Mouse (Mus musculus) thymus, adult 2 months (tissue): ENCODE data around the gene Taf15. TPM values are rescaled to one million over a fixed set of nuclear protein-coding genes. Genes with fewer than 3 reads are reported as not detected.
A peak's percentile ranks its signal among the peaks of the same experiment; 100 is the strongest.

Experiments
- DNase-seq: peaks from one replicate; pipeline ENCODE4 v3.0.0; 2021
- H3K27ac ChIP-seq: fragments of 200-500 bp; 2 replicates; pipeline ENCODE4 v1.5.1; 2012; ENCODE audit warnings: low read length, control low read depth; ENCODE audit not compliant: control insufficient read depth, insufficient read depth
- H3K27me3 ChIP-seq: fragments of 200-500 bp; 2 replicates; pipeline ENCODE4 v1.6.1; 2012; ENCODE audit warnings: mild to moderate bottlenecking, low read length, moderate library complexity, mixed read lengths; ENCODE audit not compliant: control insufficient read depth, insufficient read depth
- H3K36me3 ChIP-seq: fragments of 200-500 bp; 2 replicates; pipeline ENCODE4 v1.6.1; 2012; ENCODE audit warnings: mild to moderate bottlenecking, low read length, moderate library complexity; ENCODE audit not compliant: control insufficient read depth, insufficient read depth
- H3K4me1 ChIP-seq: fragments of 200-500 bp; replicated peaks from 2 replicates; pipeline ENCODE4 v1.6.1; 2012; ENCODE audit warnings: low read length; ENCODE audit not compliant: control insufficient read depth, insufficient read depth
- H3K4me3 ChIP-seq: fragments of 200-500 bp; 2 replicates; pipeline ENCODE4 v1.5.1; 2012; ENCODE audit warnings: mild to moderate bottlenecking, low read length, control low read depth, moderate library complexity; ENCODE audit not compliant: control insufficient read depth, insufficient read depth
- CTCF ChIP-seq: fragments of 200-500 bp; IDR thresholded peaks from 2 replicates; pipeline ENCODE4 v1.5.1; 2012; ENCODE audit warnings: mild to moderate bottlenecking, control low read depth, low read length, moderate library complexity, borderline replicate concordance; ENCODE audit not compliant: control insufficient read depth, poor library complexity, insufficient read depth; ENCODE audit errors: extremely low read depth
- POLR2A ChIP-seq: fragments of 200-500 bp; IDR thresholded peaks from 2 replicates; pipeline ENCODE4 v1.6.1; 2012; ENCODE audit warnings: mild to moderate bottlenecking, low read length, control low read depth, moderate library complexity; ENCODE audit not compliant: control insufficient read depth, poor library complexity, insufficient read depth; ENCODE audit errors: extremely low read depth
- WGBS: fragments of 180-500 bp; shearing (Covaris S2); methylation state at CpG from one replicate; pipeline ENCODE4 v1.1.7; 2018; 5-methylcytosine and 5-hydroxymethylcytosine counted together
- polyA plus RNA-seq: library from polyadenylated mRNA; depleted of rRNA; stranded (reverse); fragments of >200 nt; gene quantifications from 2 replicates; pipeline ENCODE4 v1.2.3, GENCODE M21; 2012

Gene Taf15
- polyA plus RNA-seq, 1 experiment = 17.1 TPM

- peaks cover 7% of the 10 kb centered on the region for H3K4me1 ChIP-seq
- TF ChIP-seq CTCF (no peak), POLR2A (no peak)
- no peaks in the 10 kb centered on the region for H3K36me3 ChIP-seq
- no peak overlapping the region for H3K27ac ChIP-seq
- WGBS = 41% methylated on average over 11 of the region's 11 CpGs
- H3K4me3 ChIP-seq = no peak overlapping the region
- H3K27me3 ChIP-seq = peaks cover 10% of the 10 kb centered on the region; the same call in 1 of the 2 replicates
- DNase-seq = no peak
Measured at GRCm38 (mm10) chr11:83467120-83467652, 5.7 kb upstream of the Taf15 start.

- WGBS = 98% methylated on average over 3 of the region's 3 CpGs
- no peak for DNase-seq
Measured at GRCm38 (mm10) chr11:83468765-83469164, 4.1 kb upstream of the Taf15 start.

GRCm38 (mm10) chr11:83471766-83472165, 1.1 kb upstream of the Taf15 start:
- H3K4me3 ChIP-seq = no peak overlapping the region
- no peak overlapping the region for H3K27ac ChIP-seq
- peaks cover 7% of the 10 kb centered on the region for H3K4me1 ChIP-seq
- no peaks in the 10 kb centered on the region for H3K27me3 ChIP-seq
- no peaks in the 10 kb centered on the region for H3K36me3 ChIP-seq
- no peak for DNase-seq
- TF ChIP-seq CTCF (no peak), POLR2A (no peak)
- 92% methylated on average over 2 of the region's 2 CpGs for WGBS

More at GRCm38 (mm10) chr11:83468765-83469164, 4.1 kb upstream of the Taf15 start:
- no peaks in the 10 kb centered on the region for H3K36me3 ChIP-seq
- H3K4me1 ChIP-seq = peaks cover 3% of the 10 kb centered on the region
- TF ChIP-seq CTCF = no peak
- no peak for TF ChIP-seq POLR2A
- no peak overlapping the region for H3K27ac ChIP-seq
- no peak overlapping the region for H3K4me3 ChIP-seq
- no peaks in the 10 kb centered on the region for H3K27me3 ChIP-seq

GRCm38 (mm10) chr11:83473235-83474016, 540 bp downstream of the Taf15 start:
- peak overlapping the region; percentile 58; the same call in 1 of the 2 replicates for H3K27ac ChIP-seq
- no peaks in the 10 kb centered on the region for H3K27me3 ChIP-seq
- peaks cover 7% of the 10 kb centered on the region for H3K4me1 ChIP-seq
- TF ChIP-seq CTCF (no peak), POLR2A (no peak)
- peak overlapping the region; percentile 93 for H3K4me3 ChIP-seq
- WGBS = under 1% methylated on average over 50 of the region's 52 CpGs
- H3K36me3 ChIP-seq = no peaks in the 10 kb centered on the region
- DNase-seq = peak; percentile 30

GRCm38 (mm10) chr11:83491488-83491887, 18.6 kb downstream of the Taf15 start:
- H3K36me3 ChIP-seq = peaks cover 29% of the 10 kb centered on the region
- no peaks in the 10 kb centered on the region for H3K4me1 ChIP-seq
- no peaks in the 10 kb centered on the region for H3K27me3 ChIP-seq
- TF ChIP-seq POLR2A (no peak), CTCF (no peak)
- WGBS = 88% methylated on average over 4 of the region's 4 CpGs
- DNase-seq = no peak
- no peak overlapping the region for H3K27ac ChIP-seq
- H3K4me3 ChIP-seq = no peak overlapping the region

GRCm38 (mm10) chr11:83495571-83495970, 22.7 kb downstream of the Taf15 start:
- Histone ChIP-seq H3K4me1 (no peaks in the 10 kb centered on the region), H3K27me3 (no peaks in the 10 kb centered on the region), H3K27ac (no peak overlapping the region), H3K4me3 (no peak overlapping the region), H3K36me3 (peaks cover 22% of the 10 kb centered on the region)
- WGBS = 98% methylated on average over 2 of the region's 2 CpGs
- no peak for DNase-seq
- TF ChIP-seq POLR2A (no peak), CTCF (no peak)
